Mouse (Mus musculus) urinary bladder, adult 2 months (tissue): ENCODE data around the gene 4930556J24Rik. TPM values are rescaled to one million over a fixed set of nuclear protein-coding genes. Genes with fewer than 3 reads are reported as not detected.
A peak's percentile ranks its signal among the peaks of the same experiment; 100 is the strongest.
"Not testable (repeated sequence)": the region's sequence is repeated elsewhere in the genome, so short reads cannot be mapped to it uniquely, and the experiment has no call there.

Source experiments
- DNase-seq: peaks from one replicate; pipeline ENCODE4 v3.0.0; 2022; ENCODE audit warnings: low spot score
- polyA plus RNA-seq: library from polyadenylated mRNA; depleted of rRNA; stranded (reverse); fragments of >200 nt; gene quantifications from 2 replicates; pipeline ENCODE4 v1.2.3, GENCODE M21; 2012; rRNA removed

The 4930556J24Rik gene
- 0.04 TPM in 1 of 2 replicates, not detected in the other for polyA plus RNA-seq

DNA sequence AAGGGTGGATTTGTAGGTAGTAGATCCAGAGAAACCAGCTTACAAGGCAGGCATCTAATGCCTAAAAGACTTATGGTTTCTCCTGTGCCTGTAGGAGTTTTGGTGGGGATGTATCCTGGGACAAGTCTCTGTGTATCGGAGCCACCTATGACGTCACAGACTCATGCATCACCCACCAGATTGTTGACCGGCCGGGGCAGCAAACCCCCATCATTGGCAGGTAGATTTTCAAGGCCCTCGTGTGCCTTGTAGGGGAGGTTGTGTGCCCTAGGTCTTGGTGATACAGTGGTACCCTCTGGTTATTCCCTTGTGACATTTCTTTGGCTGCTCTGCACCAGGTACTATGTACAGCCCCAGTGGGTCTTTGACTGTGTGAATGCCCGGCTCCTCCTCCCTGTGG lies at the start of gene 4930556J24Rik:
Gene 4930556J24Rik (minus strand): TSS at position 101 of the 400 bp plus-strand sequence.
- no peak for DNase-seq

GRCm38 (mm10) chr11:4023321-4023720 lies 46.7 kb upstream of the 4930556J24Rik start:
- DNase-seq, result no peak

DNA sequence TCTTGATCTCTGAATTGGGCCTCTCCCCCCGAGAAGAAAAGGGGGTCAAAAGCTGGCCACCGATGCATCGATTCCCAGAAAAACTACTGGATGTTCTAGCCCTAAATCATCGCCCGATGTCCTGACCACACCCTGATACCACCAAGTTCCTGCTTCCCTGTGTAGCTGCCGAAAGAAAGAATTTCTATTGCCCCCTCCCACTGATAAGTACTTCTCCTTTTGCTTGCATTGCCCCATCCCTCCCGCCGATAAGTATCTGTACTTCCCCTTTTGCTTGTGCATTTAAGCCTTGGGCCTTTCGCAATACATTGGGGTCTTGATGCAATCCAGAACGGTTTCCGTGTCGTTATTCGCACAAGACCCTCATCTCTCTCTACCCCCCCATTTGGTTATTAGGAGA lies 45.5 kb upstream of the 4930556J24Rik start:
- not testable (repeated sequence) for DNase-seq

GRCm38 (mm10) chr11:4015796-4016195 lies 39.2 kb upstream of the 4930556J24Rik start:
- DNase-seq, result not testable (repeated sequence)

- no peak for DNase-seq
Measured at GRCm38 (mm10) chr11:4012616-4013015, 36.0 kb upstream of the 4930556J24Rik start.

- no peak for DNase-seq
Measured at GRCm38 (mm10) chr11:4006462-4006861, 29.9 kb upstream of the 4930556J24Rik start.

DNA sequence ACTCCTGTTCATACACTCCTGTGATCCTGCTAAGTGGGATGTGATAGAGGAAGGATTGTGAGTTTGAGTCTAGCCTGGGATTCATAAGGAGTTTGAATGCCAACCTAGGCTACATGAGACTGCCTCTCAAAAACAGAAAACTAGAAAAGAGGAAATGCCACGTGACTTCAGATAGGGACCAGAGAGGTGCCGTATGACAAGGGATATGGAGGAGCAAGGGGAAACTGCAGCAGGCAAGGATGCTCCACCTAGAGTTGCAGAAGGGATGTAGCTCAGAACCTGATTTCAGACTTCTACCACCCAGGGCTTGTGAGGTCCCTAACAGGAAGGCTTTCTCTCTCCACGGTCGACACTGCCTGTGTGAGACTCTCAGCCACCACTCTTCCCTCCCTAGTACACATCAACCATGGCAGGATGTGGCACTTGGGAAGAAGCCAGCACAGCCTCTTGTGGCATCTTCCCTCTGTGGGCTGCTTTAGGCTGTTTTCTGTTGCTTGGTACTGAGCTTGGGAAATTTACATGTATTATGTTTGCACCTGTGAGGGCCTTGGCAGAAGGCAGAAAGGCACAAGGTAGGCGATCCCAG lies 28.7 kb upstream of the 4930556J24Rik start:
- DNase-seq, result no peak

DNA sequence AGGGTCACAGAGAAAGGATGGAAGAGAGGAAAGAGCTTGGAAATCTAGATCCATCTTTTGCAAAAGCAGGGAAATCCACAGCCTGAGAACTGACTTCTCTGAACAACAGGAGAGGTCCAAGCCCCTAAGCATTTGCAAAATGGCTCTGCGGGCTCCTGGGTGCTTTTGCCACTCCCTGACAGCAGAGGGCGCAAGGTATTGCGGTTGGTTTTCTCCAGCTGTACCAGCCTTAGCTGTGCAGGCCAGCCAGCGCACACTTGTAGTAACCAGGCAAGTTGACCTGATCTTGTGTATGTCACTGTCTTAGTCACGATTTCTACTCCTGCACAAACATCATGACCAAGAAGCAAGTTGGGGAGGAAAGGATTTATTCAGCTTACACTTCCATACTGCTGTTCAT lies 25.0 kb upstream of the 4930556J24Rik start:
- DNase-seq, result peak; percentile 52

GRCm38 (mm10) chr11:3999547-3999946 lies 23.0 kb upstream of the 4930556J24Rik start:
- no peak for DNase-seq

DNA sequence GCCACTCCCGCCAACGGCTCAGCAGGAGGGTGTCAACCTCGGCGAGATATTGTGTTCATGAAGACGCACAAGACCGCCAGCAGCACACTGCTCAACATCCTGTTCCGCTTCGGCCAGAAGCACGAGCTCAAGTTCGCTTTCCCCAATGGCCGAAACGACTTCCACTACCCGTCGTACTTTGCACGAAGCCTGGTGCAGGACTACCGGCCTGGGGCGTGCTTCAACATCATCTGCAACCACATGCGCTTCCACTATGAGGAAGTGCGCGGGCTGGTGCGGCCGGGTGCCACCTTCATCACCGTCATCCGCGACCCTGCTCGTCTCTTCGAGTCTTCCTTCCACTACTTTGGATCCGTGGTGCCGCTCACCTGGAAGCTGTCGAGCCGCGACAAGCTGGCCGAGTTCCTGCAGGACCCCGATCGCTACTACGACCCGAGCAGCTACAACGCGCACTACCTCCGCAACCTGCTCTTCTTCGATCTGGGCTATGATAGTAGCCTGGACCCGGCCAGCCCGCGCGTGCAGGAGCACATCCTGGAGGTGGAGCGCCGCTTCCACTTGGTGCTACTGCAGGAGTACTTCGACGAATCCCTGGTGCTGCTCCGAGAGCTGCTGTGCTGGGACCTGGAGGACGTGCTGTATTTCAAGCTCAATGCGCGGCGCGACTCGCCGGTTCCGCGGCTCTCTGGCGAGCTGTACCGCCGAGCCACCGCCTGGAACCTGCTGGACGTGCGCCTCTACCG lies 21.6 kb upstream of the 4930556J24Rik start:
- DNase-seq, result no peak

DNA sequence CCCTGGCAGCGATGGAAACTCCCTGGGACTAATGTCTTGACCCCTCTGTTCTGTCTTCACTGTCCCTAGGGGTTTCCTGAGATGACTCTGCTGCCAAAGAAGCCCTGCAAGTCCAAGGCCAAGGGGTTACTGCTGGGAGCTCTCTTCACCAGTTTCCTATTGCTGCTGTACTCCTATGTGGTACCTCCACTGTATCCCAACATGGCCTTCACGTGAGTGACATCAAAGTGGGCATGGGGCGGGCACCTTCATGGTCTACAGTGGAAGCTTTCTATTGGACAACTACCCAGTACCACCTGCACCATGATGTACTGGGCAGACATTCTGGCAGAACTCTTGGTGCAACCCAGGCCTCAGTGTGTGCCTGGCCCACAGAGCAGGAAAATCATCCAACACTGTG lies 20.3 kb upstream of the 4930556J24Rik start:
- DNase-seq, result no peak

DNA sequence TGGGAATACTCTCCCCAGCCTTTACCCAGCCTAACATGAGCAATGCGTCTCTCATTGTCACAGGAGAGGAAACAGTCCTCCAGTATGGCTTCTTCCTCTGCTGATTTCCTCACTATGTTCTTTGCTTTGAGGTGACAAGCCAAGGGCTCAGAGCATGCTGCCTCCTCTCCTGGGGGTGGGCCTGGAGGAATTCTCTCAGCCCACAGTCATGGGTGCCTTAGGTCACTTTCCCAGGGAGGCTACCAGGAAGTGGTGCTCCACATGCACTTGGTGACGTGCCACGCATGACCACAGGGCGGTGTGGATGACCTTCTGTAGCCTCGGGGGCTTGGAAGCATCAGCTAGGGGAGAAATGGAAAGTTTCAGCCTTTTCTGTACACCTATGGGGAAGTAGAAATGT lies 18.9 kb upstream of the 4930556J24Rik start:
- no peak for DNase-seq

GRCm38 (mm10) chr11:3993914-3994313 lies 17.3 kb upstream of the 4930556J24Rik start:
- no peak for DNase-seq

DNA sequence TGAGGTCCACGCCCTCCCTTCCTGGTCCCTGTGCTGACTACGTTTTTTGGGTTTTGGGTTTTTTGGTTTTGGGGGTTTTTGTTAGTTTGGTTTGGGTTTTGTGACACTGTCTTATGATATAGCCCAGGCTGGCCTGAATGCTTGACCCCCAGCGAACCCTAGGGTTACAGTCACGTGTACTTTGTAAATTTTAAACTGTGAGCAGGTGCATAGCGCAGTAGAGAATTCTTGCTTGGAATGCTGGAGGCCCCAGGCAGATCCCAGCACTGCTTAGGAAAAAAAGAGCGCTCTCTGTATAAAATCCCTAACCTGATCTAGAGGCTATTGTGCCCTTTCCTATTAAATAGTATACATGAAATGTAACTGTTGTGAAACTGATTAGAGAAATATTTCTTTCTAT lies 16.6 kb upstream of the 4930556J24Rik start:
- DNase-seq, result no peak

GRCm38 (mm10) chr11:3989748-3990147 lies 13.2 kb upstream of the 4930556J24Rik start:
- DNase-seq, result no peak

DNA sequence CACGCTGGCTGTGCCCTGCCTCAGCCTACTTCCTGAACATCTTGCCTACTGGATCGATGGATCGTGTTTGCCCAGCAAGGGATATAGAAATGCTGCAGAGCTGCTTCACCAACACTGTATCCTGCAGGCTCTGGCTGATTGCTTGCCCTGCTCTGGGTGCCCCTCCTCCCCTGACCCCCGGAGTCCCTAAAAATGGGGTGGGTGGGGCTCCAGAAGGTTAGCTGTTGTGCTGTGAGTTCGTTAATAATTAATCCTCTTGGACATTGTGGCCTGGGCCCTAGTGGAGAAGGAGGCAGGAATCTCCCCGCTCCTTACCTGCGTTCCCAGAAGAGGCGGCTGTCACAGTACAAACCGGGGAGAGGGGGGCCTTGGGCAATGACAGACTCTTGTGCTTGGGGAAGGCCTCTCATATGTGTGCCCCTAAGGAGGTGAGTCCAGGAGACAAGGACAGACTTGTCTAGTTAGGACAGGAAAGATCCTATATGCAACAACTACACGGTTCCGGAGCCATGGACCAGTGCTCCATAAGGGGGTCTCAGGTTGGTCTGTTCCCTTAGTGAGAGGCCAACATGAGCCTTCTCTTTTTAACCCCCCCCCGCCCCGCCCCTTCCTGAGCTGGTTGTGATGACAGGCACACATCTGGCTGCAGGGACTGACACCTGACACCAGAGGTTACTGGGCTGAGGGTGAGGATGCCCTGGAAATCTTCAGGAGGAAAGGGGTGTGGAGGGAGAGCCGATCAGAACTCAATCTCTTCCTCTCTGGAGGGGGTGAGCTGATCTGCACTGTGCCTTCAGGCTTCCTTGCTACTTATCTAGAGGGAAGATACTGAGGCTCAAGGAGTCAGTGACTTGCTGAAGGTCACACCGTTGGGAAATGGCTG lies 7.5 kb upstream of the 4930556J24Rik start:
- DNase-seq, result no peak

- DNase-seq, result no peak
Measured at GRCm38 (mm10) chr11:3983291-3983862, 6.8 kb upstream of the 4930556J24Rik start, which contains the start of gene Gal3st1. Gene Gal3st1 (plus strand): TSS chr11:3983636.

GRCm38 (mm10) chr11:3982275-3983209 lies 6.0 kb upstream of the 4930556J24Rik start:
- DNase-seq, result no peak

- DNase-seq, result no peak
Measured at GRCm38 (mm10) chr11:3981536-3981935, 5.0 kb upstream of the 4930556J24Rik start.

DNA sequence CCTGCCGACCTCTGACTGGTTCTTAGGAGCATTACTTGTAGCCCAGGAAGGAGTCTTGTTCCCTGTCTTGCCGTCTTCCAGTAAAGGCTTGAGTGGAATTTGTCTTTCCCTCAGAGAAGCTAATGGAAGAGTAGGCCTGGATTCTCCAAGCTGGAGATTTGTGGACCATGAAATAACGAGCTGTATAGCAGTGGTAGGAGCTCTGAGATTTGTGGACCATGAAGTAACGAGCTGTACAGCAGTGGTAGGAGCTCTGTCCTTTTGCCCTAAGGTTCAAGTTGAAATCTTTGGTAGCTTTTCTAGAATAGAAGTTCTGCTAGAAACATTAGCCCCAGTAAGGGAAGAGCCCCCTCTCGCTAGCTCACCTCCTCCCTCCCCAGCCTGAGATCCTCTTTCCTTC lies 1.8 kb upstream of the 4930556J24Rik start:
- no peak for DNase-seq

GRCm38 (mm10) chr11:3974311-3974710 lies 2.3 kb downstream of the 4930556J24Rik start:
- no peak for DNase-seq
